Mouse (Mus musculus) MEL (cell line): ENCODE measurements around the gene Ccdc9b. TPM values are rescaled to one million over a fixed set of nuclear protein-coding genes. Genes with fewer than 3 reads are reported as not detected.

ENCODE experiments used
- DNase-seq: peaks from one replicate; pipeline ENCODE4 v3.0.0; 2011; ENCODE audit warnings: low read depth, low spot score
- H3K27ac ChIP-seq: 2 replicates; pipeline ENCODE4 v1.5.1; 2012; ENCODE audit warnings: low read depth, mild to moderate bottlenecking, control low read depth, low read length, moderate library complexity; ENCODE audit not compliant: control insufficient read depth
- H3K27me3 ChIP-seq, 2 experiments: fragments of 150-350 bp in 1 of 2; sonication (generic) in 1 of 2; 2 replicates each; pipeline ENCODE4 v1.6.1; 2012; ENCODE audit warnings: low read length in 2 of 2, mild to moderate bottlenecking in 2 of 2, improper control_type of control experiment in 1 of 2, moderate library complexity in 1 of 2; ENCODE audit not compliant: insufficient read depth in 2 of 2, control insufficient read depth in 1 of 2
- H3K36me3 ChIP-seq, 2 experiments: 2 replicates each; pipeline ENCODE4 v1.6.1; 2012 to 2014; ENCODE audit warnings: low read length in 2 of 2, improper control_type of control experiment in 1 of 2, inconsistent platforms in 1 of 2, mild to moderate bottlenecking in 1 of 2; ENCODE audit not compliant: insufficient read depth in 2 of 2, control insufficient read depth in 1 of 2
- H3K4me1 ChIP-seq, 2 experiments: fragments of 150-350 bp in 1 of 2; sonication (generic) in 1 of 2; 2 replicates each; pipeline ENCODE4 v1.6.1; 2012; ENCODE audit warnings: low read length in 2 of 2, improper control_type of control experiment in 1 of 2, mild to moderate bottlenecking in 1 of 2; ENCODE audit not compliant: insufficient read depth in 2 of 2, control insufficient read depth in 1 of 2
- H3K4me3 ChIP-seq, 2 experiments: fragments of 150-350 bp in 1 of 2; sonication (generic) in 1 of 2; 2 replicates each; pipeline ENCODE4 v1.5.1; 2012; ENCODE audit warnings: low read depth in 2 of 2, low read length in 2 of 2, mild to moderate bottlenecking in 2 of 2, moderate library complexity in 2 of 2, control low read depth in 1 of 2, improper control_type of control experiment in 1 of 2; ENCODE audit not compliant: control insufficient read depth in 1 of 2, insufficient read depth in 1 of 2
- H3K79me2 ChIP-seq: 2 replicates; pipeline ENCODE4 v1.6.1; 2012; ENCODE audit warnings: mild to moderate bottlenecking, low read length, moderate library complexity; ENCODE audit not compliant: control insufficient read depth, poor library complexity, insufficient read depth
- H3K9ac ChIP-seq: 2 replicates; pipeline ENCODE4 v1.6.1; 2012; ENCODE audit warnings: low read depth, mild to moderate bottlenecking, control low read depth, low read length, moderate library complexity; ENCODE audit not compliant: control insufficient read depth, poor library complexity, severe bottlenecking
- H3K9me3 ChIP-seq: fragments of 150-350 bp; sonication (generic); replicated peaks from 2 replicates; pipeline ENCODE4 v1.6.1; 2012; ENCODE audit warnings: mild to moderate bottlenecking, low read length, improper control_type of control experiment, moderate library complexity; ENCODE audit not compliant: insufficient read depth
- BHLHE40 ChIP-seq: IDR thresholded peaks from 2 replicates; pipeline ENCODE4 v1.6.1; 2012; ENCODE audit warnings: low read depth, mild to moderate bottlenecking, inconsistent platforms, low read length, improper control_type of control experiment, borderline replicate concordance
- CHD1 ChIP-seq: IDR thresholded peaks from 2 replicates; pipeline ENCODE4 v1.6.1; 2012; ENCODE audit warnings: low read depth, mild to moderate bottlenecking, inconsistent platforms, low read length, improper control_type of control experiment
- CHD2 ChIP-seq: IDR thresholded peaks from 2 replicates; pipeline ENCODE4 v1.6.1; 2011; ENCODE audit warnings: low read length, improper control_type of control experiment
- CTCF ChIP-seq, 3 experiments: IDR thresholded peaks in 2 of 3; conservative IDR thresholded peaks in 1 of 3; 2 replicates each; pipeline ENCODE4 v1.5.1; 2011 to 2012; ENCODE audit warnings: low read length in 3 of 3, low read depth in 2 of 3, mild to moderate bottlenecking in 2 of 3, improper control_type of control experiment in 1 of 3, inconsistent platforms in 1 of 3, mixed read lengths in 1 of 3, moderate library complexity in 1 of 3; ENCODE audit not compliant: control insufficient read depth in 1 of 3, insufficient read depth in 1 of 3, poor library complexity in 1 of 3, severe bottlenecking in 1 of 3
- E2F4 ChIP-seq: IDR thresholded peaks from 2 replicates; pipeline ENCODE4 v1.6.1; 2011; ENCODE audit warnings: low read depth, low read length, improper control_type of control experiment, borderline replicate concordance
- ELF1 ChIP-seq: IDR thresholded peaks from 2 replicates; pipeline ENCODE4 v1.6.1; 2014; ENCODE audit warnings: low read depth, mild to moderate bottlenecking, inconsistent platforms, low read length, improper control_type of control experiment, moderate library complexity
- ETS1 ChIP-seq: IDR thresholded peaks from 2 replicates; pipeline ENCODE4 v1.6.1; 2012; ENCODE audit warnings: low read depth, mild to moderate bottlenecking, inconsistent platforms, low read length, improper control_type of control experiment, moderate library complexity
- GABPA ChIP-seq: IDR thresholded peaks from 2 replicates; pipeline ENCODE4 v1.6.1; 2012; ENCODE audit warnings: low read depth, mild to moderate bottlenecking, inconsistent platforms, low read length, improper control_type of control experiment, moderate library complexity
- GATA1 ChIP-seq: IDR thresholded peaks from 2 replicates; pipeline ENCODE4 v1.6.1; 2011; ENCODE audit warnings: low read depth, low read length, improper control_type of control experiment
- HCFC1 ChIP-seq: IDR thresholded peaks from 2 replicates; pipeline ENCODE4 v1.6.1; 2012; ENCODE audit warnings: low read depth, mild to moderate bottlenecking, inconsistent platforms, low read length, improper control_type of control experiment, moderate library complexity
- JUND ChIP-seq: IDR thresholded peaks from 2 replicates; pipeline ENCODE4 v1.6.1; 2011; ENCODE audit warnings: low read depth, mild to moderate bottlenecking, improper control_type of control experiment, low read length
- KAT2A ChIP-seq: conservative IDR thresholded peaks from 2 replicates; pipeline ENCODE4 v1.6.1; 2012; ENCODE audit warnings: low read depth, low read length, improper control_type of control experiment, inconsistent platforms
- MAFK ChIP-seq: IDR thresholded peaks from 2 replicates; pipeline ENCODE4 v1.6.1; 2011; ENCODE audit warnings: low read depth, mild to moderate bottlenecking, low read length, improper control_type of control experiment, borderline replicate concordance
- MAX ChIP-seq: IDR thresholded peaks from 2 replicates; pipeline ENCODE4 v1.6.1; 2011; ENCODE audit warnings: low read length, improper control_type of control experiment
- MAZ ChIP-seq: IDR thresholded peaks from 2 replicates; pipeline ENCODE4 v1.6.1; 2012; ENCODE audit warnings: low read depth, mild to moderate bottlenecking, inconsistent platforms, low read length, improper control_type of control experiment
- MEF2A ChIP-seq: IDR thresholded peaks from 2 replicates; pipeline ENCODE4 v1.6.1; 2014; ENCODE audit warnings: low read depth, mild to moderate bottlenecking, inconsistent platforms, low read length, improper control_type of control experiment; ENCODE audit not compliant: poor library complexity, insufficient replicate concordance, severe bottlenecking; ENCODE audit errors: extremely low read depth
- MYC ChIP-seq: IDR thresholded peaks from 2 replicates; pipeline ENCODE4 v1.6.1; 2011; ENCODE audit warnings: low read depth, mild to moderate bottlenecking, low read length, improper control_type of control experiment, moderate library complexity
- POLR2A ChIP-seq, 2 experiments: IDR thresholded peaks; 2 replicates each; pipeline ENCODE4 v1.6.1; 2011 to 2012; ENCODE audit warnings: low read length in 2 of 2, mild to moderate bottlenecking in 2 of 2, control low read depth in 1 of 2, improper control_type of control experiment in 1 of 2, low read depth in 1 of 2, moderate library complexity in 1 of 2; ENCODE audit not compliant: control insufficient read depth in 1 of 2, insufficient read depth in 1 of 2, poor library complexity in 1 of 2
- POLR2AphosphoS2 ChIP-seq: IDR thresholded peaks from 2 replicates; pipeline ENCODE4 v1.6.1; 2011; ENCODE audit warnings: low read length, improper control_type of control experiment
- POLR2AphosphoS5 ChIP-seq: IDR thresholded peaks from 2 replicates; pipeline ENCODE4 v1.6.1; 2012; ENCODE audit warnings: low read depth, borderline replicate concordance, mild to moderate bottlenecking, inconsistent platforms, low read length, moderate library complexity, mixed read lengths
- RAD21 ChIP-seq: IDR thresholded peaks from 2 replicates; pipeline ENCODE4 v1.6.1; 2011; ENCODE audit warnings: mild to moderate bottlenecking, low read depth, low read length, improper control_type of control experiment
- RCOR1 ChIP-seq: IDR thresholded peaks from 2 replicates; pipeline ENCODE4 v1.6.1; 2012; ENCODE audit warnings: low read depth, mild to moderate bottlenecking, inconsistent platforms, low read length, improper control_type of control experiment
- SIN3A ChIP-seq: IDR thresholded peaks from 2 replicates; pipeline ENCODE4 v1.6.1; 2012; ENCODE audit warnings: low read length, improper control_type of control experiment, inconsistent platforms
- SMC3 ChIP-seq: IDR thresholded peaks from 2 replicates; pipeline ENCODE4 v1.6.1; 2011; ENCODE audit warnings: low read depth, low read length, improper control_type of control experiment
- TBP ChIP-seq: IDR thresholded peaks from 2 replicates; pipeline ENCODE4 v1.8.0; 2011; ENCODE audit warnings: low read depth, low read length, improper control_type of control experiment
- TCF12 ChIP-seq: IDR thresholded peaks from 2 replicates; pipeline ENCODE4 v1.6.1; 2014; ENCODE audit warnings: low read depth, mild to moderate bottlenecking, inconsistent platforms, low read length, improper control_type of control experiment, moderate library complexity
- UBTF ChIP-seq: IDR thresholded peaks from 2 replicates; pipeline ENCODE4 v1.6.1; 2012; ENCODE audit warnings: low read depth, mild to moderate bottlenecking, inconsistent platforms, low read length, improper control_type of control experiment, moderate library complexity, borderline replicate concordance; ENCODE audit not compliant: insufficient read depth
- USF1 ChIP-seq: IDR thresholded peaks from 2 replicates; pipeline ENCODE4 v1.6.1; 2014; ENCODE audit warnings: low read depth, mild to moderate bottlenecking, inconsistent platforms, low read length, improper control_type of control experiment, moderate library complexity
- USF2 ChIP-seq, 2 experiments: IDR thresholded peaks; 2 replicates each; pipeline ENCODE4 v1.6.1; 2011 to 2012; ENCODE audit warnings: improper control_type of control experiment in 2 of 2, low read length in 2 of 2, borderline replicate concordance in 1 of 2, inconsistent platforms in 1 of 2, low read depth in 1 of 2, mild to moderate bottlenecking in 1 of 2; ENCODE audit not compliant: insufficient read depth in 1 of 2
- ZC3H11A ChIP-seq: IDR thresholded peaks from 2 replicates; pipeline ENCODE4 v1.6.1; 2012; ENCODE audit warnings: low read depth, mild to moderate bottlenecking, inconsistent platforms, low read length, improper control_type of control experiment
- ZMIZ1 ChIP-seq: IDR thresholded peaks from 2 replicates; pipeline ENCODE4 v1.6.1; 2012; ENCODE audit warnings: low read depth, mild to moderate bottlenecking, inconsistent platforms, low read length, improper control_type of control experiment, moderate library complexity
- polyA plus RNA-seq, 2 experiments: library from polyadenylated mRNA; stranded (reverse) in 1 of 2; unstranded in 1 of 2; fragments of >175 nt in 1 of 2; fragments of >200 nt in 1 of 2; gene quantifications; 2 replicates each; pipeline versions ENCODE4 v1.2.1 to v1.2.4; 2012; ENCODE audit warnings: low replicate concordance in 2 of 2, low read depth in 1 of 2; ENCODE audit not compliant: insufficient read length in 2 of 2, insufficient read depth in 1 of 2, missing spikeins in 1 of 2
- total RNA-seq: library from RNA; depleted of rRNA; stranded (reverse); fragments of 300-350 nt; gene quantifications from 2 replicates; pipeline ENCODE4 v1.2.3, GENCODE M21; 2012

Ccdc9b gene
- total and polyA plus RNA-seq, 3 experiments, result 1.7 to 2.4 TPM; not detected in 1

GRCm38 (mm10) chr2:118731981-118732380 lies 30.5 kb downstream of the Ccdc9b start:
- Histone ChIP-seq H3K9me3 (no peaks in the 10 kb centered on the region), H3K27ac (no peak overlapping the region), H3K9ac (no peak overlapping the region), H3K4me3 (no peak overlapping the region), H3K4me1 (peaks cover 5 to 15% of the 10 kb centered on the region in 2 experiments)
- no peak for DNase-seq
- no peak for TF ChIP-seq HCFC1
- no peak for TF ChIP-seq KAT2A
- no peak for TF ChIP-seq TBP
- TF ChIP-seq UBTF, result no peak
- no peak for TF ChIP-seq POLR2AphosphoS5
- TF ChIP-seq GATA1, result no peak
- TF ChIP-seq USF2 (IDR thresholded peaks at IDR 0.05; ENCODE audit: borderline replicate concordance in 1 of 2, insufficient read depth in 1 of 2, low read depth in 1 of 2, low read length in 2 of 2), result no peak
- TF ChIP-seq, all 39 proteins: peak for 0
- Histone ChIP-seq H3K36me3 (peaks cover 0 to 17% of the 10 kb centered on the region in 2 experiments; a peak in 2 of 4 replicates), H3K27me3 (no peaks in the 10 kb centered on the region), H3K79me2 (peaks cover 14% of the 10 kb centered on the region)

- peak; percentile 80 for DNase-seq
- Histone ChIP-seq H3K27me3 (no peaks in the 10 kb centered on the region), H3K36me3 (peaks cover 0 to 18% of the 10 kb centered on the region in 2 experiments; a peak in 2 of 4 replicates), H3K27ac (no peak overlapping the region), H3K9me3 (no peaks in the 10 kb centered on the region), H3K4me1 (peaks cover 5 to 16% of the 10 kb centered on the region in 2 experiments), H3K9ac (no peak overlapping the region), H3K79me2 (peaks cover 15% of the 10 kb centered on the region), H3K4me3 (peak overlapping the region; percentile 1 to 26; a peak in 1 of 4 replicates)
- TF ChIP-seq RAD21, result peak; percentile 77
- TF ChIP-seq CTCF (IDR thresholded peaks at IDR 0.05 in 2 of 3, conservative IDR thresholded peaks at IDR 0.05 in 1 of 3; ENCODE audit: control insufficient read depth in 1 of 3, insufficient read depth in 1 of 3, low read depth in 2 of 3, low read length in 3 of 3, poor library complexity in 1 of 3, severe bottlenecking in 1 of 3), result peak; percentile 65 to 88 (median 86)
- TF ChIP-seq CHD1, result no peak
- TF ChIP-seq RCOR1, result no peak
- peak; percentile 86; the same call in 1 of the 2 replicates for TF ChIP-seq MAZ
- TF ChIP-seq POLR2AphosphoS2, result no peak
- no peak for TF ChIP-seq UBTF
- no peak for TF ChIP-seq MEF2A
- no peak for TF ChIP-seq POLR2A (IDR thresholded peaks at IDR 0.05; ENCODE audit: control insufficient read depth in 1 of 2, insufficient read depth in 1 of 2, low read depth in 1 of 2, low read length in 2 of 2, poor library complexity in 1 of 2)
- 0 out of 2 replicates have a peak, but pooled peaks have one; percentile 3 for TF ChIP-seq E2F4
- TF ChIP-seq MAFK, result no peak
- TF ChIP-seq CHD2, result no peak
- TF ChIP-seq USF1, result no peak
- no peak for TF ChIP-seq USF2 (IDR thresholded peaks at IDR 0.05; ENCODE audit: borderline replicate concordance in 1 of 2, insufficient read depth in 1 of 2, low read depth in 1 of 2, low read length in 2 of 2)
- no peak; the same call in 1 of the 2 replicates for TF ChIP-seq ZMIZ1
- peak; percentile 37; the same call in 1 of the 2 replicates for TF ChIP-seq SIN3A
- no peak for TF ChIP-seq BHLHE40
- TF ChIP-seq ZC3H11A, result peak; percentile 65
- TF ChIP-seq GABPA, result no peak
- TF ChIP-seq GATA1, result no peak
- TF ChIP-seq HCFC1, result no peak; the same call in 1 of the 2 replicates
- TF ChIP-seq TCF12, result no peak
- peak; percentile 82 for TF ChIP-seq SMC3
- TF ChIP-seq ETS1, result peak; percentile 28; the same call in 1 of the 2 replicates
- no peak for TF ChIP-seq TBP
- no peak for TF ChIP-seq JUND
- TF ChIP-seq ELF1, result peak; percentile 68
- no peak for TF ChIP-seq MYC
- no peak for TF ChIP-seq MAX
Measured at GRCm38 (mm10) chr2:118730622-118730915, 31.9 kb downstream of the Ccdc9b start.
